Mouse (Mus musculus) CH12.LX (cell line): ENCODE measurements around the gene Dlg1. TPM values are rescaled to one million over a fixed set of nuclear protein-coding genes. Genes with fewer than 3 reads are reported as not detected.
A peak's percentile ranks its signal among the peaks of the same experiment; 100 is the strongest.

ENCODE experiments used
- DNase-seq: peaks from one replicate; pipeline ENCODE4 v3.0.0-alpha.2; 2013; ENCODE audit errors: extremely low read depth
- H3K27ac ChIP-seq: 2 replicates; pipeline ENCODE4 v1.5.1; 2012; ENCODE audit warnings: low read depth, mild to moderate bottlenecking, control low read depth, moderate library complexity; ENCODE audit not compliant: insufficient read depth
- H3K27me3 ChIP-seq: replicated peaks from 2 replicates; pipeline ENCODE3; 2012; ENCODE audit warnings: inconsistent platforms
- H3K36me3 ChIP-seq, 2 experiments: replicated peaks in 1 of 2; 2 replicates each; pipeline versions ENCODE3 to v1.6.1; 2012; ENCODE audit warnings: inconsistent platforms in 1 of 2, low read length in 1 of 2, mild to moderate bottlenecking in 1 of 2, mixed read lengths in 1 of 2, moderate library complexity in 1 of 2; ENCODE audit not compliant: control insufficient read depth in 1 of 2, insufficient read depth in 1 of 2
- H3K4me1 ChIP-seq, 2 experiments: 2 replicates each; pipeline ENCODE4 v1.6.1; 2012; ENCODE audit warnings: inconsistent platforms in 1 of 2, moderate library complexity in 1 of 2; ENCODE audit not compliant: insufficient read depth in 2 of 2, control insufficient read depth in 1 of 2
- H3K4me2 ChIP-seq: 2 replicates; pipeline ENCODE4 v1.6.1; 2012; ENCODE audit warnings: low read depth, mild to moderate bottlenecking, control low read depth; ENCODE audit not compliant: poor library complexity, insufficient read depth, severe bottlenecking
- H3K4me3 ChIP-seq, 3 experiments: fragments of 150-350 bp in 1 of 3; sonication (generic) in 1 of 3; replicated peaks in 1 of 3; 2 replicates each; pipeline versions ENCODE3 to v1.5.1; 2011 to 2012; ENCODE audit warnings: low read depth in 2 of 3, low read length in 2 of 3, mild to moderate bottlenecking in 2 of 3, moderate library complexity in 2 of 3, control low read depth in 1 of 3, improper control_type of control experiment in 1 of 3, inconsistent platforms in 1 of 3, mixed read lengths in 1 of 3; ENCODE audit not compliant: poor library complexity in 1 of 3
- H3K79me2 ChIP-seq: replicated peaks from 2 replicates; pipeline ENCODE4 v1.6.1; 2012; ENCODE audit warnings: mild to moderate bottlenecking, moderate library complexity; ENCODE audit not compliant: control insufficient read depth, poor library complexity, insufficient read depth, severe bottlenecking; ENCODE audit errors: extremely low read depth
- H3K9ac ChIP-seq: 2 replicates; pipeline ENCODE4 v1.6.1; 2012; ENCODE audit warnings: low read depth, mild to moderate bottlenecking, control low read depth, moderate library complexity; ENCODE audit not compliant: insufficient read depth
- H3K9me3 ChIP-seq: replicated peaks from 2 replicates; pipeline ENCODE3; 2012; ENCODE audit warnings: low read length, inconsistent platforms, mixed read lengths
- BHLHE40 ChIP-seq: IDR thresholded peaks from 2 replicates; pipeline ENCODE4 v1.6.1; 2011; ENCODE audit warnings: mild to moderate bottlenecking, low read depth, low read length, improper control_type of control experiment
- CHD1 ChIP-seq: IDR thresholded peaks from 2 replicates; pipeline ENCODE4 v1.6.1; 2012; ENCODE audit warnings: low read depth, low read length, improper control_type of control experiment, inconsistent platforms
- CHD2 ChIP-seq: IDR thresholded peaks from 2 replicates; pipeline ENCODE4 v1.6.1; 2011; ENCODE audit warnings: low read length, improper control_type of control experiment
- E2F4 ChIP-seq: IDR thresholded peaks from 2 replicates; pipeline ENCODE4 v1.6.1; 2011; ENCODE audit warnings: low read depth, low read length, improper control_type of control experiment; ENCODE audit not compliant: insufficient replicate concordance
- ELF1 ChIP-seq: IDR thresholded peaks from 2 replicates; pipeline ENCODE4 v1.6.1; 2014; ENCODE audit warnings: low read depth, mild to moderate bottlenecking, inconsistent platforms, low read length, improper control_type of control experiment
- EP300 ChIP-seq: IDR thresholded peaks from 2 replicates; pipeline ENCODE4 v1.6.1; 2011; ENCODE audit warnings: low read length, improper control_type of control experiment
- ETS1 ChIP-seq: conservative IDR thresholded peaks from 2 replicates; pipeline ENCODE4 v1.6.1; 2012; ENCODE audit warnings: low read depth, mild to moderate bottlenecking, inconsistent platforms, low read length, improper control_type of control experiment, moderate library complexity
- GABPA ChIP-seq: IDR thresholded peaks from 2 replicates; pipeline ENCODE4 v1.6.1; 2012; ENCODE audit warnings: low read depth, low read length, improper control_type of control experiment, inconsistent platforms; ENCODE audit not compliant: insufficient replicate concordance
- IRF4 ChIP-seq: IDR thresholded peaks from 2 replicates; pipeline ENCODE4 v1.6.1; 2014; ENCODE audit warnings: low read depth, mild to moderate bottlenecking, inconsistent platforms, low read length, improper control_type of control experiment
- JUND ChIP-seq: conservative IDR thresholded peaks from 2 replicates; pipeline ENCODE4 v1.6.1; 2011; ENCODE audit warnings: low read depth, low read length, improper control_type of control experiment
- MAFK ChIP-seq: IDR thresholded peaks from 2 replicates; pipeline ENCODE4 v1.6.1; 2011; ENCODE audit warnings: low read length, improper control_type of control experiment; ENCODE audit not compliant: insufficient replicate concordance
- MAX ChIP-seq: IDR thresholded peaks from 2 replicates; pipeline ENCODE4 v1.6.1; 2011; ENCODE audit warnings: low read length, improper control_type of control experiment
- MEF2A ChIP-seq: IDR thresholded peaks from 2 replicates; pipeline ENCODE4 v1.6.1; 2014; ENCODE audit warnings: low read depth, mild to moderate bottlenecking, inconsistent platforms, low read length, improper control_type of control experiment, borderline replicate concordance
- MXI1 ChIP-seq: IDR thresholded peaks from 2 replicates; pipeline ENCODE4 v1.6.1; 2011; ENCODE audit warnings: mild to moderate bottlenecking, low read depth, low read length, improper control_type of control experiment
- MYC ChIP-seq: IDR thresholded peaks from 2 replicates; pipeline ENCODE4 v1.6.1; 2011; ENCODE audit warnings: low read depth, mild to moderate bottlenecking, improper control_type of control experiment, low read length
- PAX5 ChIP-seq: IDR thresholded peaks from 2 replicates; pipeline ENCODE4 v1.6.1; 2012; ENCODE audit warnings: low read length, inconsistent platforms, mixed read lengths
- POLR2AphosphoS2 ChIP-seq: IDR thresholded peaks from 2 replicates; pipeline ENCODE4 v1.6.1; 2011; ENCODE audit warnings: low read depth, low read length, improper control_type of control experiment
- RAD21 ChIP-seq: IDR thresholded peaks from 2 replicates; pipeline ENCODE4 v1.6.1; 2011; ENCODE audit warnings: low read depth, mild to moderate bottlenecking, low read length, improper control_type of control experiment, moderate library complexity
- RCOR1 ChIP-seq: conservative IDR thresholded peaks from 2 replicates; pipeline ENCODE4 v1.6.1; 2012; ENCODE audit warnings: low read depth, mild to moderate bottlenecking, inconsistent platforms, low read length, improper control_type of control experiment
- SMC3 ChIP-seq: IDR thresholded peaks from 2 replicates; pipeline ENCODE4 v1.6.1; 2011; ENCODE audit warnings: low read depth, low read length, improper control_type of control experiment
- USF1 ChIP-seq: IDR thresholded peaks from 2 replicates; pipeline ENCODE4 v1.6.1; 2014; ENCODE audit warnings: low read depth, mild to moderate bottlenecking, inconsistent platforms, low read length, improper control_type of control experiment
- ZC3H11A ChIP-seq: IDR thresholded peaks from 2 replicates; pipeline ENCODE4 v1.6.1; 2012; ENCODE audit warnings: low read depth, mild to moderate bottlenecking, inconsistent platforms, low read length, improper control_type of control experiment
- ZKSCAN1 ChIP-seq: IDR thresholded peaks from 2 replicates; pipeline ENCODE4 v1.6.1; 2012; ENCODE audit warnings: low read depth, inconsistent platforms, low read length, improper control_type of control experiment, borderline replicate concordance
- ZMIZ1 ChIP-seq: IDR thresholded peaks from 2 replicates; pipeline ENCODE4 v1.6.1; 2012; ENCODE audit warnings: low read depth, mild to moderate bottlenecking, inconsistent platforms, low read length, improper control_type of control experiment
- ZNF384 ChIP-seq: IDR thresholded peaks from 2 replicates; pipeline ENCODE4 v1.6.1; 2012; ENCODE audit warnings: low read depth, low read length, improper control_type of control experiment, inconsistent platforms
- dilution Hi-C: fragments of 300-500 bp; cut with MboI; formaldehyde crosslinking; loops from 2 replicates; pipeline ENCODE4 v1.14.3; 2020; ENCODE audit warnings: low sequenced_read_pairs; ENCODE audit not compliant: extremely low pct_unique_long_range_greater_than_20kb, extremely low pct_ligation_motif_present
- in situ Hi-C: fragments of 300-500 bp; cut with MboI; formaldehyde crosslinking; loops from 3 replicates; pipeline ENCODE4 v1.14.3; 2019; ENCODE audit warnings: low sequenced_read_pairs, low pct_ligation_motif_present, low pct_unique_long_range_greater_than_20kb, mixed read lengths
- polyA plus RNA-seq: library from polyadenylated mRNA; unstranded; fragments of >175 nt; gene quantifications from 2 replicates; pipeline ENCODE4 v1.2.1, GENCODE M21; 2012; ENCODE audit warnings: low read depth; ENCODE audit not compliant: insufficient read length
- total RNA-seq, 2 experiments: library from RNA; depleted of rRNA; stranded (reverse); fragments of 300-350 nt in 1 of 2; fragments of >200 nt in 1 of 2; gene quantifications; 2 replicates each; pipeline ENCODE4 v1.2.3; 2012 to 2014

Gene Dlg1
- total and polyA plus RNA-seq, 3 experiments = 29.0 to 47.9 (median 37.4) TPM

DNA sequence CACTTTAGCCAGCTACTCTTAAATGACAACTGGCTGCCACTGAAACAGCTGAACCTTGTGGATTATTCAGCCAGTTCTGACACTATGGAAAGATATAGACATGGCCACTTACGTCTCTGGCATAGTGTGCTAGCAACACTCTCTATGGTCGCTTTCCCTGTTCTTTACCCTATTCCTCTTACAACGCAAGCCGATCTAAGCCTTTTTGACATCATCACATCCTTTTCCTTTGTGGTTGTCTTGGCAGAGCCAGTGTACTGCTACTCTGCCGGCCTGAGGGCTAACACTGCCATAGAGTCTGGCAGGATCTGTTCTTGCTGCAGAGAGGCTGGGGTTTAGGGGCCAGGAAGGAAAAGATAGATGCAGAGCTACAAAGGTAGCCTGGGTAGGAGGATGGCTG, 3.8 kb upstream of the Dlg1 start:
- Histone ChIP-seq H3K79me2 (peaks cover 5% of the 10 kb centered on the region; the same call in 1 of the 2 replicates), H3K27ac (no peak overlapping the region), H3K4me3 (no peak overlapping the region), H3K36me3 (no peaks in the 10 kb centered on the region), H3K27me3 (peaks cover 8% of the 10 kb centered on the region), H3K9me3 (no peaks in the 10 kb centered on the region), H3K4me1 (peaks cover 2 to 8% of the 10 kb centered on the region in 2 experiments), H3K4me2 (no peak overlapping the region), H3K9ac (no peak overlapping the region)
- in situ Hi-C loops = no loop called here
- dilution Hi-C loops = no loop called here
- TF ChIP-seq SMC3 = no peak
- no peak for TF ChIP-seq PAX5
- no peak for TF ChIP-seq MXI1
- no peak for TF ChIP-seq MAFK
- no peak for TF ChIP-seq E2F4
- no peak for TF ChIP-seq POLR2AphosphoS2
- TF ChIP-seq CHD1 = no peak
- TF ChIP-seq MAX = no peak
- TF ChIP-seq CHD2 = no peak
- TF ChIP-seq RAD21 = no peak
- no peak for TF ChIP-seq EP300
- no peak for TF ChIP-seq USF1
- no peak for TF ChIP-seq ELF1
- TF ChIP-seq MEF2A = no peak
- TF ChIP-seq MYC = no peak
- no peak for TF ChIP-seq ZMIZ1
- no peak for TF ChIP-seq ETS1
- no peak for TF ChIP-seq ZC3H11A
- no peak for TF ChIP-seq ZKSCAN1
- DNase-seq = no peak

- dilution Hi-C loops = no loop called here
- in situ Hi-C loops = no loop called here
Observed at GRCm38 (mm10) chr16:31662556-31663378, 476 bp upstream of the Dlg1 start.

More at GRCm38 (mm10) chr16:31662556-31663378, 476 bp upstream of the Dlg1 start:
- H3K79me2 ChIP-seq = peaks cover 10% of the 10 kb centered on the region; the same call in 1 of the 2 replicates
- TF ChIP-seq ZNF384 (peak; percentile 72), GABPA (no peak), USF1 (no peak), ETS1 (no peak), EP300 (peak; percentile 17; the same call in 1 of the 2 replicates), MEF2A (no peak), BHLHE40 (no peak), ZKSCAN1 (no peak), ZC3H11A (no peak), JUND (no peak), MXI1 (0 out of 2 replicates have a peak, but pooled peaks have one; percentile 3), RCOR1 (no peak), IRF4 (0 out of 2 replicates have a peak, but pooled peaks have one; percentile 4)
- TF ChIP-seq, all 38 proteins: peak for 4
- Histone ChIP-seq H3K4me2 (peak overlapping the region; percentile 92), H3K9me3 (no peaks in the 10 kb centered on the region), H3K9ac (peak overlapping the region; percentile 85; the same call in 1 of the 2 replicates), H3K27ac (no peak overlapping the region), H3K4me3 (peak overlapping the region; percentile 58 to 95 (median 75)), H3K36me3 (peaks cover 3 to 20% of the 10 kb centered on the region in 2 experiments), H3K27me3 (no peaks in the 10 kb centered on the region), H3K4me1 (peaks cover 2 to 33% of the 10 kb centered on the region in 2 experiments)
- DNase-seq = peak; percentile 32
